Mouse (Mus musculus): ENCODE data around the gene Cryl1. TPM values are rescaled to one million over a fixed set of nuclear protein-coding genes. Genes with fewer than 3 reads are reported as not detected.

Cryl1 gene
- 51.1 and 53.1 TPM in 2 replicates for polyA plus RNA-seq (2015; fragmentation: Nextera tagmentation; extraction: Ambion mirVana)

- peak within 1 kb of the TSS; percentile 82 for H3K9ac ChIP-seq
- H3K27ac ChIP-seq: peak within 1 kb of the TSS; percentile 82
- ATAC-seq (ENCODE audit: insufficient number of reproducible peaks, low FRiP score, low TSS enrichment, low read depth): peak; percentile 99
- WGBS: 3% methylated on average over 43 of the region's 43 CpGs
- no peaks in the 10 kb centered on the region for H3K9me3 ChIP-seq
- peaks cover 10% of the 10 kb centered on the region; the same call in 1 of the 2 replicates for H3K4me1 ChIP-seq
- H3K4me2 ChIP-seq: peak within 1 kb of the TSS; percentile 80
- H3K36me3 ChIP-seq: no peaks in the 10 kb centered on the region
- no peaks in the 10 kb centered on the region for H3K27me3 ChIP-seq
- H3K4me3 ChIP-seq: peak within 1 kb of the TSS; percentile 71
These were observed at the start of gene Cryl1 for GRCm38 (mm10) chr14:57398065-57398757. Cryl1 (minus strand) TSS chr14:57398529.

- Histone ChIP-seq H3K4me3 (no peak overlapping the region), H3K9me3 (no peaks in the 10 kb centered on the region), H3K4me2 (no peak overlapping the region), H3K9ac (no peak overlapping the region), H3K4me1 (peaks cover 14% of the 10 kb centered on the region), H3K27ac (no peak overlapping the region), H3K36me3 (peaks cover 13% of the 10 kb centered on the region), H3K27me3 (no peaks in the 10 kb centered on the region)
- 52% methylated on average over 2 of the region's 2 CpGs for WGBS
- ATAC-seq (ENCODE audit: insufficient number of reproducible peaks, low FRiP score, low TSS enrichment, low read depth): no peak
These were observed 32.1 kb upstream of the Cryl1 start for GRCm38 (mm10) chr14:57430451-57430850.

- ATAC-seq (ENCODE audit: insufficient number of reproducible peaks, low FRiP score, low TSS enrichment, low read depth): peak; percentile 53; the same call in 1 of the 2 replicates
- H3K4me2 ChIP-seq: peak overlapping the region; percentile 69
- H3K27ac ChIP-seq: peak overlapping the region; percentile 63
- H3K9me3 ChIP-seq: no peaks in the 10 kb centered on the region
- H3K4me3 ChIP-seq: peak overlapping the region; percentile 97
- H3K27me3 ChIP-seq: no peaks in the 10 kb centered on the region
- under 1% methylated on average over 24 of the region's 24 CpGs for WGBS
- H3K36me3 ChIP-seq: no peaks in the 10 kb centered on the region
- H3K9ac ChIP-seq: peak overlapping the region; percentile 89
- H3K4me1 ChIP-seq: peaks cover 11% of the 10 kb centered on the region
These were observed 25.9 kb upstream of the Cryl1 start for GRCm38 (mm10) chr14:57424212-57424561.

- ATAC-seq (ENCODE audit: insufficient number of reproducible peaks, low FRiP score, low TSS enrichment, low read depth): peak; percentile 96
- 3% methylated on average over 39 of the region's 42 CpGs for WGBS
- Histone ChIP-seq H3K9ac (peak within 1 kb of the TSS; percentile 89), H3K4me2 (peak within 1 kb of the TSS; percentile 69), H3K27me3 (no peaks in the 10 kb centered on the region), H3K9me3 (no peaks in the 10 kb centered on the region), H3K4me1 (peaks cover 9% of the 10 kb centered on the region), H3K4me3 (peak within 1 kb of the TSS; percentile 97), H3K27ac (peak within 1 kb of the TSS; percentile 67), H3K36me3 (no peaks in the 10 kb centered on the region)
These were observed 25.3 kb upstream of the Cryl1 start, which contains the start of gene Ift88 for GRCm38 (mm10) chr14:57423432-57424211. Ift88 (plus strand) TSS chr14:57424062.

GRCm38 (mm10) chr14:57417187-57417586 lies 18.9 kb upstream of the Cryl1 start:
- Histone ChIP-seq H3K27me3 (no peaks in the 10 kb centered on the region), H3K27ac (no peak overlapping the region), H3K9ac (no peak overlapping the region), H3K4me2 (no peak overlapping the region), H3K9me3 (no peaks in the 10 kb centered on the region), H3K4me3 (no peak overlapping the region), H3K36me3 (no peaks in the 10 kb centered on the region), H3K4me1 (peaks cover 3% of the 10 kb centered on the region; the same call in 1 of the 2 replicates)
- 88% methylated on average over 2 of the region's 2 CpGs for WGBS
- no peak for ATAC-seq (ENCODE audit: insufficient number of reproducible peaks, low FRiP score, low TSS enrichment, low read depth)

GRCm38 (mm10) chr14:57412166-57412565 lies 13.8 kb upstream of the Cryl1 start:
- H3K4me2 ChIP-seq: no peak overlapping the region
- H3K9me3 ChIP-seq: no peaks in the 10 kb centered on the region
- peak; percentile 46; the same call in 1 of the 2 replicates for ATAC-seq (ENCODE audit: insufficient number of reproducible peaks, low FRiP score, low TSS enrichment, low read depth)
- peaks cover 10% of the 10 kb centered on the region for H3K4me1 ChIP-seq
- no peaks in the 10 kb centered on the region for H3K27me3 ChIP-seq
- no peaks in the 10 kb centered on the region for H3K36me3 ChIP-seq
- no peak overlapping the region for H3K9ac ChIP-seq
- WGBS: 48% methylated on average over 7 of the region's 7 CpGs
- peak overlapping the region; percentile 62 for H3K27ac ChIP-seq
- no peak overlapping the region for H3K4me3 ChIP-seq

- whole genome bisulfite sequencing: 16% methylated on average over 6 of the region's 6 CpGs
- Histone ChIP-seq H3K9ac (no peak overlapping the region), H3K4me2 (no peak overlapping the region), H3K4me1 (peaks cover 10% of the 10 kb centered on the region), H3K4me3 (no peak overlapping the region), H3K27me3 (no peaks in the 10 kb centered on the region), H3K27ac (no peak overlapping the region), H3K9me3 (no peaks in the 10 kb centered on the region), H3K36me3 (no peaks in the 10 kb centered on the region)
- no peak for ATAC-seq (ENCODE audit: insufficient number of reproducible peaks, low FRiP score, low TSS enrichment, low read depth)
These were observed 10.8 kb upstream of the Cryl1 start for GRCm38 (mm10) chr14:57409106-57409505.

GRCm38 (mm10) chr14:57408100-57408499 lies 9.8 kb upstream of the Cryl1 start:
- peaks cover 10% of the 10 kb centered on the region for H3K4me1 ChIP-seq
- H3K9ac ChIP-seq: no peak overlapping the region
- WGBS: 77% methylated on average over 8 of the region's 8 CpGs
- no peaks in the 10 kb centered on the region for H3K36me3 ChIP-seq
- H3K9me3 ChIP-seq: no peaks in the 10 kb centered on the region
- ATAC-seq (ENCODE audit: insufficient number of reproducible peaks, low FRiP score, low TSS enrichment, low read depth): no peak
- no peak overlapping the region for H3K4me2 ChIP-seq
- no peak overlapping the region for H3K4me3 ChIP-seq
- H3K27me3 ChIP-seq: no peaks in the 10 kb centered on the region
- H3K27ac ChIP-seq: no peak overlapping the region

- WGBS: 5% methylated on average over 12 of the region's 12 CpGs
- Histone ChIP-seq H3K27me3 (no peaks in the 10 kb centered on the region), H3K4me1 (peaks cover 9% of the 10 kb centered on the region), H3K9ac (no peak overlapping the region), H3K27ac (no peak overlapping the region), H3K4me3 (no peak overlapping the region), H3K36me3 (no peaks in the 10 kb centered on the region), H3K9me3 (no peaks in the 10 kb centered on the region), H3K4me2 (peak overlapping the region; percentile 10; the same call in 1 of the 2 replicates)
- 0 out of 2 replicates have a peak, but pooled peaks have one; percentile 55 for ATAC-seq (ENCODE audit: insufficient number of reproducible peaks, low FRiP score, low TSS enrichment, low read depth)
These were observed 9.0 kb upstream of the Cryl1 start for GRCm38 (mm10) chr14:57407039-57407987.

- peaks cover 15% of the 10 kb centered on the region for H3K4me1 ChIP-seq
- no peaks in the 10 kb centered on the region for H3K36me3 ChIP-seq
- H3K27me3 ChIP-seq: no peaks in the 10 kb centered on the region
- H3K27ac ChIP-seq: no peak overlapping the region
- H3K4me2 ChIP-seq: no peak overlapping the region
- no peak overlapping the region for H3K9ac ChIP-seq
- H3K4me3 ChIP-seq: no peak overlapping the region
- no peaks in the 10 kb centered on the region for H3K9me3 ChIP-seq
- no peak for ATAC-seq (ENCODE audit: insufficient number of reproducible peaks, low FRiP score, low TSS enrichment, low read depth)
These were observed 4.5 kb upstream of the Cryl1 start for GRCm38 (mm10) chr14:57402815-57403214.

- peak overlapping the region; percentile 71 for H3K4me3 ChIP-seq
- H3K4me2 ChIP-seq: peak overlapping the region; percentile 80
- no peaks in the 10 kb centered on the region for H3K27me3 ChIP-seq
- no peaks in the 10 kb centered on the region for H3K9me3 ChIP-seq
- peak overlapping the region; percentile 82 for H3K27ac ChIP-seq
- peak overlapping the region; percentile 11; the same call in 1 of the 2 replicates for H3K9ac ChIP-seq
- WGBS: 9% methylated on average over 13 of the region's 13 CpGs
- peaks cover 10% of the 10 kb centered on the region; the same call in 1 of the 2 replicates for H3K4me1 ChIP-seq
- ATAC-seq (ENCODE audit: insufficient number of reproducible peaks, low FRiP score, low TSS enrichment, low read depth): peak; percentile 5; the same call in 1 of the 2 replicates
- H3K36me3 ChIP-seq: no peaks in the 10 kb centered on the region
These were observed 591 bp upstream of the Cryl1 start for GRCm38 (mm10) chr14:57398813-57399427.
